Mouse (Mus musculus) small intestine, adult 2 months (tissue): ENCODE results near the gene Ceacam1.
"Not testable (repeated sequence)": the region's sequence is repeated elsewhere in the genome, so short reads cannot be mapped to it uniquely, and the experiment has no call there.

ENCODE experiments used
- CTCF ChIP-seq: fragments of 200-500 bp; IDR thresholded peaks from 2 replicates; pipeline ENCODE4 v1.5.1; 2012; ENCODE audit warnings: low read depth, mild to moderate bottlenecking, control low read depth, inconsistent platforms, low read length, moderate library complexity, mixed read lengths; ENCODE audit not compliant: insufficient replicate concordance, insufficient read length; ENCODE audit errors: extremely low read depth
- POLR2A ChIP-seq: fragments of 200-500 bp; IDR thresholded peaks from 2 replicates; pipeline ENCODE4 v1.6.1; 2012; ENCODE audit warnings: low read depth, mild to moderate bottlenecking, control low read depth, inconsistent platforms, low read length, moderate library complexity

- not testable (repeated sequence) for TF ChIP-seq CTCF, POLR2A
Measured at GRCm38 (mm10) chr7:25465586-25465985, 11.8 kb downstream of the Ceacam1 start.
